Mouse (Mus musculus) layer of hippocampus, postnatal 14 days (tissue): Measurements from ENCODE around the gene Lmx1a. TPM values are rescaled to one million over a fixed set of nuclear protein-coding genes. Genes with fewer than 3 reads are reported as not detected.

Experiments used
- DNase-seq, 2 experiments: peaks; one replicate each; pipeline ENCODE4 v3.0.0; 2021 to 2022; ENCODE audit warnings: low spot score in 2 of 2, mixed read lengths in 1 of 2
- total RNA-seq, 2 experiments: library from RNA; stranded (reverse); gene quantifications; 2 replicates each; pipeline ENCODE4 v1.2.3; 2021

Gene Lmx1a
- total RNA-seq, 2 experiments from 2014 or later, result 0.31 to 1.3 TPM

DNA sequence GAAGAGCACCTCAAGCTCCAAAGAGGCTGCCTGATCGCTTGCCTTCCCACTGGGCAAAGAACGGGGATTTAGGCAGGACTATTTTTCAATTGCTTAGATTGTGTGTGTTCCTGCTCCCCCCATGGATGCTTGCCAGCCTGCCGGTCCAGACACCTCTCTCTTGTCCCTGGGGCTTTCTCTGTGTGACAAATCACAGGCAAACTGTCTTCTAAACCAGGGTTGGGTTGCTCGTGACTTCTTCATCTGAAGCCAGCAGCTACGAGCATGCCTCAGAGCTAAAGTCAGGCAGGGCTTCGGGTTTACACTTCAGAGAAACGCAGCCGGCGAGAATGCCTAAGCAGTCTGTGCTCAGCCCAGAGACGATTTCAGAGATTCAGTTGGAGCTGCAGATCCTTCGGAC lies 189.3 kb downstream of the Lmx1a start:
- no peak for DNase-seq

DNA sequence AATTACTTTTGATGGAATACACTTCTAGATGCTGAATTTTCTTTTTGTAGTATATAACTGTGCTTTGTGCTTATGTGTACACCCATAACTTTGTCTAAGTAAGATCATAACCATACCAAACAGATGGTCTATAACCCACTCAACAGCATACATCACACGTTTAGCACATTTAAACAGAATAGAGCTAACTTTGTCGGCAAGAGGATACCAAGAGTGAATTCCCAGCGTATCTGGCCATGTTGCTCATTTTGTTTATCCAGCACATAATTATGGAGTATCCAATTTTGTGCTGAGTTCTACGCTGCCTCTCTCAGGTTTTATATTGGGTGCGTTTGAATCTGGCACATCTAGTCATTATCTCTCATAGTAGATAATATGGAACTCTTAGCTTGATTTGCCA lies 196.7 kb downstream of the Lmx1a start:
- no peak for DNase-seq

DNA sequence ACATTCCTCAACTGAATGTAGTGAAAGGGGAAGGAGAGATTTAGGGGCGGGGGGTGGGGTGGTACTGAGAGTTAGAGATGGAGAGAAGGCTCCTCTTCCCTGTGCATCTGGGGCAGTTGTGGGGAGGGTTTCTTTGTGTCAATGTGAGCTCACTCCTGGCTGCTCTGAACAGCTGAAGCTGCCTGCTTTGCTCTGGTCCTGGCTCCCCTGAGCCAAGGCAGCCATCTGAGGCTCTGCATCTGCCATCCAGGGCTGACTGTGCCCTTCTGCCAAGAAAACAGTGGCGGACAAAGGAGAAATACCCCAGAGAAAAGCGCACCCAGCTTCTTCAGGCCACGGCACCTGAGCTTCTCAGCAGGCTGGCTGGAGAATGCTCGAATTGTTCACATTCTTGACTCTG lies 199.1 kb downstream of the Lmx1a start:
- DNase-seq, result no peak

DNA sequence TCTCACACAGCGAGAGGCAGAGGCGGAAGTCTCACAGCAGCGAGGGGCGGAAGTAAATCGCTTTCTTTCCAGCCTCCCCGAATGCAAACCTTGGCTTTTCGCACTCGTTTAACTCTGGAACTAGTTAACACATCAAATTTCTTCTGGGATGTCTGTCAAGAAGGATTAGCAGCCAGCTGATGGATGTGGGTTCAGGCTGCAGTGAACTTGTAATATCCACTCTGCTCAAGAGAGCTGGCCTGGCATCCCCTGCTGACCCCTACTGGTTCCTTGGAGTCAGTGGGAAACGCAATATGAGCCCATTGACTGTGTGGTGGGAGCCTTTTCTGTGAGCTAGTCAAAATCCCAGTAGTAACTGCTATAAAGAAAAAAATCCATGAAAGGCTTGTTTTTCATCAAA lies 199.8 kb downstream of the Lmx1a start:
- DNase-seq, result no peak

DNA sequence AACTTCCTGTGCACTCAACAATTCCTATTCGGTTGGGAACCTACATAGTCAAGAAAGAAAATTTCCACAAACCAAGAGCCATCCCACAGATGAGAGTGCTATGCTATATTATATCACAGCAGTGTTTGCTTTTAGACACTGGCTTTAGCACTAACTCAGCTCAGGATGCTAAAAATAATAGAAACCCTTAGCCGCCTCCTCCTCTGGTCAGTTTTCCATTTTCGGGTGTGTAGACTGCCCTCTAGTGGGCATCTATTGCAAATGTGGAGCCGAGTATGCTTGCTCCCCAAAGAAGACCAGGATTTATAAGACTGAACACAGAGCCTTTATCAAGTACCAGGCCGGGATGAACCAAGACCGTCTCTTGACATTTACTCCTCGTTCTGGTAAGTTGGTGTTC lies 207.2 kb downstream of the Lmx1a start:
- DNase-seq, result peak; percentile 48 to 68

Other genes starting within 250 kb of the Lmx1a start
- gene Lrrc52, start 222.5 kb upstream of the Lmx1a start, total RNA-seq, result not detected
- gene Rxrg, start 90.9 kb upstream of the Lmx1a start, total RNA-seq, result 1 to 10 TPM; 4.7 to 6.3 TPM